ENCODE assay signal across 12 mouse cellular contexts in the genomic region with DNA sequence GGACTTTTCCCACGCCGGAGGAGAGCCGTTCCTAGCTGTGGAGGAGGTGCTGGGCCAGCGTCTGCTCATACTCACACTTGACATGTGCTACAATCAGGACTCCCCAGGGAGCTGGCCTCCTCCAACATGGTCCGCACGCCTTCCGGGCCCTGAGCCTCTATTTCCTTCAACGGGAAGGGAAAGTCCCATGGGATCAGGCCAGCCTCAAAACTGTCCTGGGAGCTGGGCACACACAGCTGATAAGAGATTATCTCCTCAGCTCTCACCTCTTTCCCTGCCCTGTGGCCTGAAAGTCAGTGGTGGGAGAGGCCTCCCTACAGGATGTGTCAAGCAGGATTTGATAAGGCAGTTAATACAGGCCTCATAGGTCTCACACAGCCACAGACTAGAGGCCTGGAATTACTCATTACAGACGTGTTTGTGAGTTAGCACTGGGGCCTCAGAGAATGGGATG. TPM values are rescaled to one million over a fixed set of nuclear protein-coding genes. Genes with fewer than 3 reads are reported as not detected.
DNase-seq lines count a peak whose midpoint lies in the region; ATAC-seq and TF ChIP-seq lines count a peak whose summit lies in the region.
"Had no signal": no experiment of that assay in that cellular context is flagged by ENCODE, and none has a peak within 500 bp of the region (broad histone marks: within the 10 kb centered on the region; RNA-seq: fewer than 3 reads in every experiment).

No protein-coding gene starts in this region.

- no peaks in the 10 kb centered on the region for H3K9me3 ChIP-seq in hindbrain, embryonic 10.5 days
- H3K9me3 ChIP-seq in hindbrain, postnatal 0 days (ENCODE audit: low read length) = no peaks in the 10 kb centered on the region
- no peaks in the 10 kb centered on the region for H3K9me3 ChIP-seq in heart, embryonic 15.5 days (replicated peaks)
- no peaks in the 10 kb centered on the region for H3K9me3 ChIP-seq in stomach, embryonic 15.5 days
- H3K9me3 ChIP-seq in forebrain, embryonic 12.5 days = no peaks in the 10 kb centered on the region
- H3K9me3 ChIP-seq: neural tube, embryonic 13.5 days had no signal

- H3K4me1 ChIP-seq in hindbrain, embryonic 10.5 days (replicated peaks) = peaks cover 32% of the 10 kb centered on the region
- no peaks in the 10 kb centered on the region for H3K4me1 ChIP-seq in hindbrain, postnatal 0 days (ENCODE audit: insufficient read depth, low read length)
- peaks cover 30% of the 10 kb centered on the region for H3K4me1 ChIP-seq in heart, embryonic 15.5 days (replicated peaks)
- H3K4me1 ChIP-seq in stomach, embryonic 15.5 days = peaks cover 33% of the 10 kb centered on the region
- H3K4me1 ChIP-seq in forebrain, embryonic 12.5 days = no peaks in the 10 kb centered on the region
- H3K4me1 ChIP-seq: neural tube, embryonic 13.5 days had no signal

- no peaks in the 10 kb centered on the region for H3K27me3 ChIP-seq in hindbrain, embryonic 10.5 days (ENCODE audit: insufficient read depth, poor library complexity, severe bottlenecking)
- H3K27me3 ChIP-seq in hindbrain, postnatal 0 days (ENCODE audit: insufficient read depth, low read length) = no peaks in the 10 kb centered on the region
- H3K27me3 ChIP-seq in heart, embryonic 15.5 days = no peaks in the 10 kb centered on the region
- no peaks in the 10 kb centered on the region for H3K27me3 ChIP-seq in stomach, embryonic 15.5 days (replicated peaks)
- H3K27me3 ChIP-seq in forebrain, embryonic 12.5 days = peaks cover 4% of the 10 kb centered on the region; the same call in 1 of the 2 replicates
- H3K27me3 ChIP-seq: neural tube, embryonic 13.5 days had no signal

- no peaks in the 10 kb centered on the region for H3K36me3 ChIP-seq in hindbrain, embryonic 10.5 days
- no peaks in the 10 kb centered on the region for H3K36me3 ChIP-seq in hindbrain, postnatal 0 days (ENCODE audit: insufficient read depth, low read length)
- H3K36me3 ChIP-seq in heart, embryonic 15.5 days = no peaks in the 10 kb centered on the region
- no peaks in the 10 kb centered on the region for H3K36me3 ChIP-seq in stomach, embryonic 15.5 days
- no peaks in the 10 kb centered on the region for H3K36me3 ChIP-seq in forebrain, embryonic 12.5 days (replicated peaks)
- H3K36me3 ChIP-seq: neural tube, embryonic 13.5 days had no signal

- no peak for TF ChIP-seq CTCF in hindbrain, postnatal 0 days (IDR thresholded peaks at IDR 0.05; ENCODE audit: low read depth)
- TF ChIP-seq CTCF in layer of hippocampus, adult 2 months (conservative IDR thresholded peaks at IDR 0.05) = no peak

- no peak for ATAC-seq in hindbrain, postnatal 0 days
- peak; percentile 90 for ATAC-seq in heart, embryonic 15.5 days (replicated peaks; ENCODE audit: insufficient number of reproducible peaks, insufficient read depth, low FRiP score, low read depth)
- ATAC-seq in stomach, embryonic 15.5 days (ENCODE audit: insufficient read depth, low FRiP score, low read depth) = peak; percentile 64
- ATAC-seq in forebrain, embryonic 12.5 days (ENCODE audit: low FRiP score) = no peak

- H3K4me2 ChIP-seq in hindbrain, postnatal 0 days (ENCODE audit: low read depth, low read length) = no peak overlapping the region
- no peak overlapping the region for H3K4me2 ChIP-seq in heart, embryonic 15.5 days
- H3K4me2 ChIP-seq in stomach, embryonic 15.5 days = no peak overlapping the region
- no peak overlapping the region for H3K4me2 ChIP-seq in forebrain, embryonic 12.5 days
- H3K4me2 ChIP-seq: neural tube, embryonic 13.5 days had no signal

- 0 out of 2 replicates have a peak overlapping the region, but pooled peaks have one; percentile 18 for H3K27ac ChIP-seq in hindbrain, embryonic 10.5 days
- no peak overlapping the region for H3K27ac ChIP-seq in hindbrain, postnatal 0 days
- peak overlapping the region; percentile 90 for H3K27ac ChIP-seq in heart, embryonic 15.5 days
- H3K27ac ChIP-seq in stomach, embryonic 15.5 days = peak overlapping the region; percentile 63
- H3K27ac ChIP-seq in forebrain, embryonic 12.5 days = no peak overlapping the region
- H3K27ac ChIP-seq in layer of hippocampus, adult 2 months = no peak overlapping the region
- H3K27ac ChIP-seq: neural tube, embryonic 13.5 days had no signal

- WGBS in hindbrain, embryonic 10.5 days = 66% methylated on average over 9 of the region's 9 CpGs
- WGBS in hindbrain, postnatal 0 days = 60% methylated on average over 9 of the region's 9 CpGs
- WGBS in heart, embryonic 15.5 days = 10% methylated on average over 9 of the region's 9 CpGs
- 28% methylated on average over 9 of the region's 9 CpGs for WGBS in stomach, embryonic 15.5 days
- WGBS in forebrain, embryonic 12.5 days = 80% methylated on average over 9 of the region's 9 CpGs

- H3K9ac ChIP-seq in hindbrain, postnatal 0 days (replicated peaks; ENCODE audit: low read length) = no peak overlapping the region
- H3K9ac ChIP-seq in heart, embryonic 15.5 days = no peak overlapping the region
- H3K9ac ChIP-seq in stomach, embryonic 15.5 days = no peak overlapping the region
- H3K9ac ChIP-seq in forebrain, embryonic 12.5 days = no peak overlapping the region
- H3K9ac ChIP-seq: neural tube, embryonic 13.5 days had no signal

- no peak for DNase-seq in hindbrain, embryonic 10.5 days (ENCODE audit: low spot score)
- DNase-seq in hindbrain, postnatal 0 days (ENCODE audit: low spot score) = no peak
- peak; percentile 79 for DNase-seq in kidney, postnatal 14 days
- no peak for DNase-seq in thymus, postnatal 25 days
- no peak for DNase-seq in layer of hippocampus, adult 2 months (ENCODE audit: low spot score in 2 of 2)
- DNase-seq: left cerebral cortex, postnatal 4 days had no signal

- H3K4me3 ChIP-seq in hindbrain, embryonic 10.5 days = no peak overlapping the region
- no peak overlapping the region for H3K4me3 ChIP-seq in hindbrain, postnatal 0 days (ENCODE audit: low read length)
- no peak overlapping the region for H3K4me3 ChIP-seq in heart, embryonic 15.5 days
- H3K4me3 ChIP-seq in stomach, embryonic 15.5 days (replicated peaks) = no peak overlapping the region
- H3K4me3 ChIP-seq in forebrain, embryonic 12.5 days (replicated peaks) = no peak overlapping the region
- no peak overlapping the region for H3K4me3 ChIP-seq in layer of hippocampus, adult 2 months
- H3K4me3 ChIP-seq: neural tube, embryonic 13.5 days had no signal

RNA-seq across cellular contexts. Expression of gene Krtap5-4, which starts 26.9 kb away (rescaled TPM):
- not detected in 2 replicates for polyA plus RNA-seq in hindbrain, embryonic 10.5 days (2016; fragmentation: Nextera tagmentation; extraction: Ambion mirVana)
- total RNA-seq in hindbrain, postnatal 0 days (2014; rRNA removed) = not detected in 2 replicates
- polyA plus RNA-seq in hindbrain, postnatal 0 days (2015; fragmentation: Nextera tagmentation; extraction: Ambion mirVana) = not detected in 2 replicates
- not detected in 2 replicates for polyA plus RNA-seq in heart, embryonic 15.5 days (2015; fragmentation: Nextera tagmentation; extraction: Ambion mirVana)
- polyA plus RNA-seq in stomach, embryonic 15.5 days (2015; fragmentation: Nextera tagmentation; extraction: Ambion mirVana) = not detected in 2 replicates
- polyA plus RNA-seq in forebrain, embryonic 12.5 days (2016; fragmentation: Nextera tagmentation; extraction: Ambion mirVana) = not detected in 2 replicates
- total RNA-seq in layer of hippocampus, adult 2 months (2021) = not detected
- total RNA-seq: adrenal gland, adult 18-20 months; left cerebral cortex, postnatal 4 days had no signal
- polyA plus RNA-seq: neural tube, embryonic 13.5 days had no signal

RNA-seq across cellular contexts. Expression of gene Krtap5-1, which starts 33.4 kb away (rescaled TPM):
- not detected in 2 replicates for polyA plus RNA-seq in hindbrain, embryonic 10.5 days (2016; fragmentation: Nextera tagmentation; extraction: Ambion mirVana)
- not detected in 2 replicates for total RNA-seq in hindbrain, postnatal 0 days (2014; rRNA removed)
- not detected in 2 replicates for polyA plus RNA-seq in hindbrain, postnatal 0 days (2015; fragmentation: Nextera tagmentation; extraction: Ambion mirVana)
- polyA plus RNA-seq in heart, embryonic 15.5 days (2015; fragmentation: Nextera tagmentation; extraction: Ambion mirVana) = not detected in 2 replicates
- not detected in 2 replicates for polyA plus RNA-seq in stomach, embryonic 15.5 days (2015; fragmentation: Nextera tagmentation; extraction: Ambion mirVana)
- polyA plus RNA-seq in forebrain, embryonic 12.5 days (2016; fragmentation: Nextera tagmentation; extraction: Ambion mirVana) = not detected in 2 replicates
- total RNA-seq in layer of hippocampus, adult 2 months (2021) = not detected
- total RNA-seq: adrenal gland, adult 18-20 months; left cerebral cortex, postnatal 4 days had no signal
- polyA plus RNA-seq: C2C12; neural tube, embryonic 13.5 days had no signal

RNA-seq across cellular contexts. Expression of gene Ifitm10, which starts 43.3 kb away (rescaled TPM):
- polyA plus RNA-seq in hindbrain, embryonic 10.5 days (2016; fragmentation: Nextera tagmentation; extraction: Ambion mirVana) = 0.63 and 1.1 TPM in 2 replicates
- 22.7 and 25.4 TPM in 2 replicates for total RNA-seq in hindbrain, postnatal 0 days (2014; rRNA removed)
- 17.2 and 19.9 TPM in 2 replicates for polyA plus RNA-seq in hindbrain, postnatal 0 days (2015; fragmentation: Nextera tagmentation; extraction: Ambion mirVana)
- polyA plus RNA-seq in heart, embryonic 15.5 days (2015; fragmentation: Nextera tagmentation; extraction: Ambion mirVana) = 4.7 and 5.5 TPM in 2 replicates
- 1.7 and 2.8 TPM in 2 replicates for polyA plus RNA-seq in stomach, embryonic 15.5 days (2015; fragmentation: Nextera tagmentation; extraction: Ambion mirVana)
- polyA plus RNA-seq in forebrain, embryonic 12.5 days (2016; fragmentation: Nextera tagmentation; extraction: Ambion mirVana) = 0.34 and 0.45 TPM in 2 replicates
- total RNA-seq in layer of hippocampus, adult 2 months (2021) = 10 to 100 TPM; 35.3 to 38.6 TPM

RNA-seq across cellular contexts. Expression of gene Gm49369, which starts 52.2 kb away (rescaled TPM):
- polyA plus RNA-seq in hindbrain, embryonic 10.5 days (2016; fragmentation: Nextera tagmentation; extraction: Ambion mirVana) = 1.5 TPM in 1 of 2 replicates, not detected in the other
- total RNA-seq in hindbrain, postnatal 0 days (2014; rRNA removed) = 1.0 TPM in 1 of 2 replicates, not detected in the other
- 2.1 and 2.9 TPM in 2 replicates for polyA plus RNA-seq in hindbrain, postnatal 0 days (2015; fragmentation: Nextera tagmentation; extraction: Ambion mirVana)
- 1.2 TPM in 1 of 2 replicates, not detected in the other for polyA plus RNA-seq in heart, embryonic 15.5 days (2015; fragmentation: Nextera tagmentation; extraction: Ambion mirVana)
- 0.58 TPM in 1 of 2 replicates, not detected in the other for polyA plus RNA-seq in stomach, embryonic 15.5 days (2015; fragmentation: Nextera tagmentation; extraction: Ambion mirVana)
- polyA plus RNA-seq in forebrain, embryonic 12.5 days (2016; fragmentation: Nextera tagmentation; extraction: Ambion mirVana) = 0.60 and 0.91 TPM in 2 replicates
- 1 to 10 TPM in 1 of 2 experiments, not detected in 1; 4.4 TPM for total RNA-seq in layer of hippocampus, adult 2 months (2021)
- polyA plus RNA-seq: C2C12 had no signal

RNA-seq across cellular contexts. Expression of gene Gm4559, which starts 56.1 kb away (rescaled TPM):
- polyA plus RNA-seq in hindbrain, embryonic 10.5 days (2016; fragmentation: Nextera tagmentation; extraction: Ambion mirVana) = not detected in 2 replicates
- not detected in 2 replicates for total RNA-seq in hindbrain, postnatal 0 days (2014; rRNA removed)
- polyA plus RNA-seq in hindbrain, postnatal 0 days (2015; fragmentation: Nextera tagmentation; extraction: Ambion mirVana) = not detected in 2 replicates
- not detected in 2 replicates for polyA plus RNA-seq in heart, embryonic 15.5 days (2015; fragmentation: Nextera tagmentation; extraction: Ambion mirVana)
- polyA plus RNA-seq in stomach, embryonic 15.5 days (2015; fragmentation: Nextera tagmentation; extraction: Ambion mirVana) = not detected in 2 replicates
- not detected in 2 replicates for polyA plus RNA-seq in forebrain, embryonic 12.5 days (2016; fragmentation: Nextera tagmentation; extraction: Ambion mirVana)
- not detected for total RNA-seq in layer of hippocampus, adult 2 months (2021)
- total RNA-seq: adrenal gland, adult 18-20 months; left cerebral cortex, postnatal 4 days had no signal
- polyA plus RNA-seq: C2C12; neural tube, embryonic 13.5 days had no signal

Comparison
In these comparisons a context has a peak if more than half of its experiments do, and no peak if none do; other contexts are left out.
1. H3K27ac ChIP-seq: peak in hindbrain, embryonic 10.5 days (single experiment), heart, embryonic 15.5 days (single experiment) and stomach, embryonic 15.5 days (single experiment); none in hindbrain, postnatal 0 days (single experiment), forebrain, embryonic 12.5 days (single experiment) and layer of hippocampus, adult 2 months (single experiment).
2. ATAC-seq: peak in heart, embryonic 15.5 days (single experiment) and stomach, embryonic 15.5 days (single experiment); none in hindbrain, postnatal 0 days (single experiment) and forebrain, embryonic 12.5 days (single experiment).